Mouse (Mus musculus) hindbrain, embryonic 11.5 days (tissue): ENCODE results near the gene Carhsp1. TPM values are rescaled to one million over a fixed set of nuclear protein-coding genes. Genes with fewer than 3 reads are reported as not detected.

Source experiments
- ATAC-seq: fragments of 200-750 bp; cut with Nextera tagmentation; 2 replicates; pipeline ENCODE4 v1.8.0; 2017; ENCODE audit warnings: mild to moderate bottlenecking, moderate TSS enrichment, moderate library complexity; ENCODE audit not compliant: low FRiP score
- DNase-seq: peaks from one replicate; pipeline ENCODE4 v3.0.0-alpha.2; 2015; ENCODE audit warnings: low spot score
- H3K27ac ChIP-seq: fragments of 300-500 bp; sonication (generic); 2 replicates; pipeline ENCODE4 v1.5.1; 2014; ENCODE audit warnings: mild to moderate bottlenecking, low read depth, low read length
- H3K27me3 ChIP-seq: fragments of 300-500 bp; sonication (generic); 2 replicates; pipeline ENCODE4 v1.6.1; 2014; ENCODE audit warnings: mild to moderate bottlenecking, low read length, moderate library complexity, mixed read lengths; ENCODE audit not compliant: control insufficient read depth, insufficient read depth
- H3K36me3 ChIP-seq: fragments of 300-500 bp; sonication (generic); 2 replicates; pipeline ENCODE4 v1.6.1; 2014; ENCODE audit warnings: mild to moderate bottlenecking, low read length, moderate library complexity, mixed read lengths; ENCODE audit not compliant: control insufficient read depth, insufficient read depth
- H3K4me1 ChIP-seq: fragments of 300-500 bp; sonication (generic); replicated peaks from 2 replicates; pipeline ENCODE4 v1.6.1; 2014; ENCODE audit warnings: low read length, mixed read lengths; ENCODE audit not compliant: control insufficient read depth, insufficient read depth
- H3K4me2 ChIP-seq: fragments of 300-500 bp; sonication (generic); replicated peaks from 2 replicates; pipeline ENCODE4 v1.6.1; 2014; ENCODE audit warnings: mild to moderate bottlenecking, low read depth, low read length
- H3K4me3 ChIP-seq: fragments of 300-500 bp; sonication (generic); 2 replicates; pipeline ENCODE4 v1.5.1; 2014; ENCODE audit warnings: low read depth, low read length
- H3K9ac ChIP-seq: fragments of 300-500 bp; sonication (generic); 2 replicates; pipeline ENCODE4 v1.6.1; 2014; ENCODE audit warnings: low read depth, low read length
- H3K9me3 ChIP-seq: fragments of 300-500 bp; sonication (generic); 2 replicates; pipeline ENCODE4 v1.6.1; 2016; ENCODE audit warnings: low read length; ENCODE audit not compliant: control insufficient read depth
- WGBS: fragments of 180-500 bp; shearing (Covaris S2); extraction: QIAGEN DNeasy Blood & Tissue Kit; methylation state at CpG from one replicate; pipeline ENCODE4 v1.1.7; 2014; 5-methylcytosine and 5-hydroxymethylcytosine counted together
- polyA plus RNA-seq: library from polyadenylated mRNA; unstranded; fragments of >200 nt; fragmentation: Nextera tagmentation; extraction: Ambion mirVana; gene quantifications from 2 replicates; pipeline ENCODE4 v1.2.1, GENCODE M21; 2014

Gene Carhsp1
- 78.1 and 79.4 TPM in 2 replicates for polyA plus RNA-seq

GRCm38 (mm10) chr16:8671551-8672349, at the start of gene Carhsp1:
Gene Carhsp1, minus strand, starts transcription at chr16:8672155.
- DNase-seq: peak; percentile 97
- Histone ChIP-seq H3K4me2 (peak within 1 kb of the TSS; percentile 62), H3K9me3 (no peaks in the 10 kb centered on the region), H3K27ac (peak within 1 kb of the TSS; percentile 79), H3K36me3 (no peaks in the 10 kb centered on the region), H3K4me1 (peaks cover 8% of the 10 kb centered on the region; the same call in 1 of the 2 replicates), H3K27me3 (no peaks in the 10 kb centered on the region; the same call in 1 of the 2 replicates), H3K4me3 (peak within 1 kb of the TSS; percentile 71), H3K9ac (peak within 1 kb of the TSS; percentile 83)
- ATAC-seq: peak; percentile 91
- under 1% methylated on average over 67 of the region's 67 CpGs for WGBS

DNA sequence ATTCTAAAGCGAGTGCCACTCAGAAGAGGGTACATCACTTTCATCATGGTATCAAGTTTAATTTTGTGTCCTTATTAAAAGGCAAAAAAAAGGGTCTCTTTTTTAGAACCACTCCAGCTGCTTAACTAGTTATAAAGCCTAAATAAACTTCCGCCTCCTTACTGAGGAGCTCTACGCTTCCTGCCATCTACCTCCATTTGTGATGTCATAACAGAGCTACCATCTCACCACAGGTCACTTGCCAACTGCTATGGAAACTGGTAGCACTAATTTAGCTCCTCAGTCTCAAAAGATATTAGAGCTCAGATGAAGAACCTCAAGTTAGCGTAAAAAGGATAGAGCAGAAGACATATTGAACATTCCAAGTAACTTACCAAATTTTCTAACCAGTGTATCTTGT, 48.5 kb upstream of the Carhsp1 start:
- Histone ChIP-seq H3K4me3 (no peak overlapping the region), H3K9ac (no peak overlapping the region), H3K4me1 (no peaks in the 10 kb centered on the region), H3K27me3 (no peaks in the 10 kb centered on the region), H3K4me2 (no peak overlapping the region), H3K36me3 (no peaks in the 10 kb centered on the region), H3K27ac (no peak overlapping the region), H3K9me3 (no peaks in the 10 kb centered on the region)
- 96% methylated on average over 4 of the region's 4 CpGs for WGBS
- ATAC-seq (no peak), DNase-seq (no peak)

GRCm38 (mm10) chr16:8717744-8718143, 45.8 kb upstream of the Carhsp1 start:
- Histone ChIP-seq H3K4me3 (no peak overlapping the region), H3K9ac (no peak overlapping the region), H3K9me3 (no peaks in the 10 kb centered on the region), H3K4me2 (no peak overlapping the region), H3K27me3 (no peaks in the 10 kb centered on the region), H3K36me3 (no peaks in the 10 kb centered on the region), H3K27ac (no peak overlapping the region), H3K4me1 (no peaks in the 10 kb centered on the region)
- DNase-seq (no peak), ATAC-seq (no peak)
- WGBS: 93% methylated on average over 10 of the region's 10 CpGs

DNA sequence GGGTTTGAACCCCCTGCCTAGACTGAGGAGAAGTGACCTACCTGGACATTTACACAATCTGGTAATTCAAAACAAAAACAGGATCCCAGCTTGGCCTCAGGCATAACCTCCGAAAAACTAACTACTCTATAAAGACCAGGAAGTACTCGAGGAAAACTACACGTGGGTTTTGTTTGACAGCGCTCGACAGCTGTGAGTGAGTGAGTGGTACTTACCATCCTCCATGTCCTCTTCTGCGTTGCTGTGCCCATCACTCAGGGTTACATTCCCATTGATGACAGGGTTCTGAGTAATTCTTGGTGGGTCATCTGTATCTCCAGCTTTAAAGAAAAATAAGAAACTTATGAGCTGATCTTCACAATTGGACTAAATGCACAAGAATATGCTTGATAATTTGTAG, 44.3 kb upstream of the Carhsp1 start:
- no peak overlapping the region for H3K9ac ChIP-seq
- DNase-seq: no peak
- H3K36me3 ChIP-seq: peaks cover 5% of the 10 kb centered on the region; the same call in 1 of the 2 replicates
- H3K4me2 ChIP-seq: no peak overlapping the region
- H3K4me3 ChIP-seq: no peak overlapping the region
- 85% methylated on average over 6 of the region's 6 CpGs for WGBS
- no peaks in the 10 kb centered on the region for H3K4me1 ChIP-seq
- H3K27ac ChIP-seq: no peak overlapping the region
- H3K9me3 ChIP-seq: no peaks in the 10 kb centered on the region
- no peaks in the 10 kb centered on the region for H3K27me3 ChIP-seq
- ATAC-seq: no peak

DNA sequence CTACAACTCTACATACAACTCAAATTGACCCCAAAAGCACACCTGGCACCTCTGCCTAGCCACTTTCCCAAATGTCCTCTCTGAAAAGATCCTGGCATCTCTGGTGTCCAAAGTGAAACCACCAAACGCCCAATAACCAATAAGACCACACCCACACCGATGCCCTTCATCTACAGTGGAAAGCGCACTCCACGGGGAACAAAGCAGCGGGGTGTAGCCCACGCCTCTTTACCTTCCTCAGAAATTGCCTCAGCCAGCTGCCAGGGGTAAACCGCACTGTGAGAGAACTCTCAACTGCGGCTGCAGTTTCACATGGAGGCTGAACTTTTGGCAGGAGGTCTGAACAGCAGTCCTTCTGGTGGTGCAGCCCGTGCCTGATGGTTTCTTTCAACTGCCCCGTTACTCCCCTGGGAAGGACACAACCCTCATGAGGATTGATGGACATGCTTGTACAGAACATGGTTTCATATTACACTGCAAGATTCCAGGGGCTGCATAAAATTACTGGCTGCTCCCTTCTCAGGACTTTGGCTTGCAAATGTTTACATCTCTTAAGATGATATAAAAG, 43.6 kb upstream of the Carhsp1 start:
- H3K4me2 ChIP-seq: no peak overlapping the region
- no peak for DNase-seq
- H3K27ac ChIP-seq: no peak overlapping the region
- H3K27me3 ChIP-seq: no peaks in the 10 kb centered on the region
- no peaks in the 10 kb centered on the region for H3K9me3 ChIP-seq
- no peak overlapping the region for H3K9ac ChIP-seq
- 74% methylated on average over 10 of the region's 10 CpGs for WGBS
- ATAC-seq: no peak
- no peaks in the 10 kb centered on the region for H3K4me1 ChIP-seq
- no peak overlapping the region for H3K4me3 ChIP-seq
- peaks cover 8% of the 10 kb centered on the region; the same call in 1 of the 2 replicates for H3K36me3 ChIP-seq

GRCm38 (mm10) chr16:8714851-8715250, 42.9 kb upstream of the Carhsp1 start:
- no peaks in the 10 kb centered on the region for H3K4me1 ChIP-seq
- no peak overlapping the region for H3K4me2 ChIP-seq
- ATAC-seq (no peak), DNase-seq (no peak)
- no peaks in the 10 kb centered on the region for H3K27me3 ChIP-seq
- no peak overlapping the region for H3K27ac ChIP-seq
- WGBS: 91% methylated on average over 5 of the region's 5 CpGs
- peaks cover 8% of the 10 kb centered on the region; the same call in 1 of the 2 replicates for H3K36me3 ChIP-seq
- H3K4me3 ChIP-seq: no peak overlapping the region
- H3K9me3 ChIP-seq: no peaks in the 10 kb centered on the region
- H3K9ac ChIP-seq: no peak overlapping the region

DNA sequence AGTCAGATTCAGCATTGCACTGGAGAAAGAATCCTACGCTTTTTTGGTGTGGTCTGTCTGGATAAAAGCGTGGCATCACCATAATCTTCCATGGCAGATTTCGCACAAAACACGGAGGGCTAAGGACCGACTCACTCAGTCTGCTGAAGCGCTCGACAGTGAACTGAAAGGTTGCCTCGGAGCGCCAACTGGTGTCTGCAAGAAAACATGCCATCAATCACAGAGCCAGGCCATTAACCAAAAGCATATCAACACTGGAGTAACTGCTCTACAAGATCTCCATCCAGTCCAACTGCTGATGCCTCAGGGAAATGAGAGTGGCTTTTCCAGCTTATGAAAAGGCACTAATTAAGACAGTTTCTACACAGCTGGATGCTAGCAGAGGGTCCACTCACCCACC, 40.0 kb upstream of the Carhsp1 start:
- Histone ChIP-seq H3K9me3 (no peaks in the 10 kb centered on the region), H3K4me2 (no peak overlapping the region), H3K4me3 (no peak overlapping the region), H3K4me1 (no peaks in the 10 kb centered on the region), H3K27ac (no peak overlapping the region), H3K36me3 (peaks cover 11% of the 10 kb centered on the region), H3K9ac (no peak overlapping the region), H3K27me3 (no peaks in the 10 kb centered on the region)
- ATAC-seq (no peak), DNase-seq (no peak)
- WGBS: 68% methylated on average over 9 of the region's 9 CpGs

- Histone ChIP-seq H3K27me3 (no peaks in the 10 kb centered on the region), H3K27ac (no peak overlapping the region), H3K9ac (no peak overlapping the region), H3K4me3 (no peak overlapping the region), H3K36me3 (peaks cover 27% of the 10 kb centered on the region), H3K4me2 (no peak overlapping the region), H3K4me1 (no peaks in the 10 kb centered on the region), H3K9me3 (no peaks in the 10 kb centered on the region)
- ATAC-seq (no peak), DNase-seq (no peak)
- 96% methylated on average over 3 of the region's 3 CpGs for WGBS
These were observed 28.6 kb upstream of the Carhsp1 start for GRCm38 (mm10) chr16:8700586-8700985.

GRCm38 (mm10) chr16:8699556-8699955, 27.6 kb upstream of the Carhsp1 start:
- Histone ChIP-seq H3K4me3 (no peak overlapping the region), H3K27me3 (no peaks in the 10 kb centered on the region), H3K9me3 (no peaks in the 10 kb centered on the region), H3K4me1 (no peaks in the 10 kb centered on the region), H3K36me3 (peaks cover 26% of the 10 kb centered on the region), H3K27ac (no peak overlapping the region), H3K4me2 (no peak overlapping the region), H3K9ac (no peak overlapping the region)
- DNase-seq (no peak), ATAC-seq (no peak)
- WGBS: 94% methylated on average over 8 of the region's 8 CpGs
